Mouse (Mus musculus) erythroblast, embryonic 14.5 days (primary cell): Measurements from ENCODE around the gene Otor.

ENCODE experiments used
- GATA1 ChIP-seq: IDR thresholded peaks from 2 replicates; pipeline ENCODE4 v1.6.1; 2012; ENCODE audit warnings: low read length, inconsistent platforms, mixed read lengths
- TAL1 ChIP-seq: IDR thresholded peaks from 3 replicates; pipeline ENCODE4 v1.6.1; 2012; ENCODE audit warnings: low read length, inconsistent platforms, mixed read lengths

DNA sequence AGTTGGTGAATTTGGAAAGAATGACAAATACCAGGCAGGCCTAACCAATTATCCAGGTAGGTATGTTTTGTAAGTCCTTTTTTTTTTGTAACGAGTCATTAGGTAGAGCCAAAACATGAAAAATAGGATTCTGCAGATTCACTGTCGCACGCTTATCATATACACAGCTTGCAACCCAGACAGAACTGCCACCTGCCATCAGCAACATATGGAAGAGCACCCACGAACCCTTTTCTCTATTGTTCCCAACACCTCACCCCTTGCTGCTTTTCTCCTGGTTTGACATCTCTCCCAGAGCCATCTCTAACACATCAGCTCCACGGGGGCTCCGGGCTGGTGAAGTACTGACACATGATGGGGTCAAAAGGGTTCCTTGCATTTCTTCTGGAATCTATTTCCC is 16.5 kb downstream of the Otor start:
- no peak for TF ChIP-seq TAL1
- TF ChIP-seq GATA1, result no peak
